Mouse (Mus musculus) cortical plate, adult 2 months (tissue): Measurements from ENCODE around the gene E130116L18Rik.

Source experiments
- CTCF ChIP-seq: fragments of 200-500 bp; IDR thresholded peaks from 2 replicates; pipeline ENCODE4 v1.5.1; 2011; ENCODE audit warnings: mild to moderate bottlenecking, control low read depth, low read length; ENCODE audit not compliant: insufficient read depth; ENCODE audit errors: extremely low read depth
- POLR2A ChIP-seq: fragments of 200-500 bp; IDR thresholded peaks from 2 replicates; pipeline ENCODE4 v1.6.1; 2011; ENCODE audit warnings: mild to moderate bottlenecking, low read length, control low read depth; ENCODE audit not compliant: insufficient read depth; ENCODE audit errors: extremely low read depth

DNA sequence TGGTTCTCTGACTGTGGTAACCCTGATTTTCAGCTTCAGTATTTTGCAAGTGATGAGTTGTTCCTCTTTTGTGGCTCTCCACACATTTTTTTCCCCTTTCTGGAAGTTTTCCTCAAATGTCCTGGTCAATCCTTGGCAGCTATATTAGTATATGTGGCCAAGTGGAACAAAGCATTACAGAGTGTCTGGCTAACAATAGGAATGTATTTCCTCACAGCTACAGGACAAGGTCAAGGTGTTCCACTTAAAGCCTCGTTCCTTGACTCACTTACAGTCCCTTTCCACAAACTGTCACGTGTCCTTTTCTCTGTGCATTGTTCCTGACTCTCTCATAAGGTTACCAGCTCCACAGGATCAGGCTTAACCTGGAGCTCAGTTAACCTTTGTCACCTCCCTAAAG is 38.4 kb downstream of the E130116L18Rik start:
- TF ChIP-seq POLR2A: no peak
- TF ChIP-seq CTCF: no peak
